Mouse (Mus musculus) CH12F3 (cell line): ENCODE data around the gene Sdhaf3.
"Not testable (repeated sequence)": the region's sequence is repeated elsewhere in the genome, so short reads cannot be mapped to it uniquely, and the experiment has no call there.

Experiments used
- in situ Hi-C: fragments of 300-500 bp; cut with MboI; formaldehyde crosslinking; loops from 2 replicates; pipeline ENCODE4 v1.14.3; 2020; ENCODE audit warnings: low sequenced_read_pairs

Gene Sdhaf3

GRCm38 (mm10) chr6:6955764-6956561 is at the start of gene Sdhaf3:
Gene Sdhaf3 (plus strand): TSS chr6:6956004.
- in situ Hi-C loops: no loop called here

GRCm38 (mm10) chr6:6909586-6909985 is 46.2 kb upstream of the Sdhaf3 start:
- in situ Hi-C loops: no loop called here

DNA sequence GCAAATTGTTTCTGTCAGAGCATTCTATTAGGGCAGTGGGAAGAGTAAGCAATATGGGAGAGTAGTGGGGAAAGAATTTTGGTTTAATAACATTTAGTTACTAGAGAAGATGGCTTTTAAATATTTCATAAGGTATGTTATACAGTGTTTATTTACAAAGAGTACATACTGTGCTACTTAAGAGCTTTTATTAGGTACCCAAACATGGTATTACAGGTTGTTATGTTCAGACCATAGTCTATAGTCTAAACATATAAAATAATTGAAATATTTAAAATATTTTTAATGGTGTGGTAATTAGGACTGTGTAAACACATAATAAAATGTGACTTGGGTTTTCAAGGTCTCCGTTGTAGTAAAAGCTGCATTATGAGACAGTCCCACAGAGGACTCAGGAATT is 41.5 kb upstream of the Sdhaf3 start:
- in situ Hi-C loops: no loop called here

DNA sequence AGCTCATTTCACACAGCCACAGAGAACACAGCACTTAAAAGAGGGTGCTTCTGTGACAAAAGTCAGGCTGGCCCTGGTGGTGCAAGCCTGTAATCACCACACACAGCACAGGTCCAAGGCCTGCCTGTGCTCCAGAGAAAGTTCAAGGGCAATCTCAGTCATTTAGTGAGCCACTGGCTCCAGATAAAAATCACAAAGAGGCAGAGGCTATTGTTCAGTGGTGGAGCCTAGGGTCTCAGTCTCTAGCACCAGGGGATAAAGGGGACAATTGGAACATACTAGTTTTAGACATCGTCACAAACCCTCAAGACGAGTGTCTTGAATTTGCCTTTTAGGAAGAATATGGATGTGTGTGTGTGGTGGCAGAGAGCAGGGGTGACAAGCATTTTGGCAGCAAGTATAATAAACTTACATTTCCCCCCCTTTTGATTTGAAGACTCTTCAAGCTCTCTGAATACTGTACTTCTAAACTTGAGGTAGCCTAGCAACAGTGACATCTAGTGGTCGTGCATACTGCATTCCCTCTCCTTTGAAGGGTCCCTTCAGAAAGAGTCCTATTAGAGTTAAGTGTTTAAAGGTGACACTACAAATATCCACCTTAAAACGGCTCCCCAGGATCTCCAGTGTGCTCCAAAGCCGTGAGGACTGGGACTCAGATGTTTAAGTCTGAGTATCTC is 40.8 kb upstream of the Sdhaf3 start:
- in situ Hi-C loops: no loop called here

GRCm38 (mm10) chr6:6915526-6915915 is 40.3 kb upstream of the Sdhaf3 start:
- in situ Hi-C loops: no loop called here

DNA sequence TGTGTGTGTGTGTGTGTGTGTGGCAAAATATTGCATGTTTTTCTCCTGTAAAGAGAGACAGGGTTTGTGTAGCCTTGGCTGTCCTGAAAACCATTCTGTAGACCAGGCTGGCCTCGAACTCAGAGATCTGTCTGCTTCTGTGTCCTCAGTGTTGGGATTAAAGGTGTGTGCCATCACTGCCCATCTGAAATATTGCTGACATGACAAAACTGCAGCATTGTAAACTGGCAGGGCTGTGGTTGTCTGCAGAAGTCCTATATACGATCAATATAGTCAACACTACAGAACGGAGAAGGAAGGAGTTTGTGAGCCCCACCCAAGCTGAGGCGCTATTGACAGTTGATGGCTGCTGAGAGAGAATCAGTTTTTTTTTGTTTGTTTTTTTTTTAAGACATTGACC is 38.5 kb upstream of the Sdhaf3 start:
- in situ Hi-C loops: no loop called here

- in situ Hi-C loops: no loop called here
Measured at GRCm38 (mm10) chr6:6925264-6925663, 30.5 kb upstream of the Sdhaf3 start.

DNA sequence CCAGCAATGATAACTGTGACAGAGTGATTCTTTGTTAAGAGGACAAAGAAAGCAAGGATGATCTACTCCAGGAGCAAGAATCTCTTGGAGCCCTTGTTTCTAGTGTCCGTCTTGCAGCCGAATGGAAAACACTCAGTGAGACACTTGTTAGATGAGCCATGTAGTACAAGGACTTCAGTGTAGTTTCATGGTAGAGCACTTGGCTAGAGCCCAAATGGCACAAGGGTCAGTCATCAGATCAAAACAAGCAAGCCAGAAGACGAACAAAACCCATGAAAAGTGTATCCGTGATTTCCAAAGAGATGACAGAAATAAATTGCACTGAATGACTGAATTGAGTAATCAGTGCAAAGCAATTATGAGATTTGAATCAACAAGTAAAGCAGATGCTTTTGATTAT is 25.0 kb upstream of the Sdhaf3 start:
- in situ Hi-C loops: no loop called here

GRCm38 (mm10) chr6:6931507-6931906 is 24.3 kb upstream of the Sdhaf3 start:
- in situ Hi-C loops: no loop called here

DNA sequence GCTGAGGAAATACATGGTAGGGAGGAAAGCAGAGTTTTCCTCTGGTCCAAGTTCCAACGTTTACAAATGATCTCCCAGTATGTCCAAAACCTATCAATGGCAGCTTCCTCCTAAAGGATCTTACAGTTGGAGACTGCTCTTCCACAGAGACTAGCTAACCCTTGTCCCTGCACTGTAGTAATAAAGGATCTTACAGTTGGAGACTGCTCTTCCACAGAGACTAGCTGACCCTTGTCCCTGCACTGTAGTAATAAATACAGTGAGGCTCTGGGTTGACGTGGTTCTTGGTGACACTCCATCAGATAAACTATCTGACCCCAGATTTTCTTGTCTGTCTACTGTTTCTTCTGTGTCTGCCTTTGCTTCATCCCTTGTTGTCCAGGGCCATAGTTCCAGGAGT is 15.0 kb upstream of the Sdhaf3 start:
- in situ Hi-C loops: no loop called here

GRCm38 (mm10) chr6:6942813-6943212 is 13.0 kb upstream of the Sdhaf3 start:
- in situ Hi-C loops: no loop called here

- in situ Hi-C loops: no loop called here
Measured at GRCm38 (mm10) chr6:6947650-6948049, 8.2 kb upstream of the Sdhaf3 start.

DNA sequence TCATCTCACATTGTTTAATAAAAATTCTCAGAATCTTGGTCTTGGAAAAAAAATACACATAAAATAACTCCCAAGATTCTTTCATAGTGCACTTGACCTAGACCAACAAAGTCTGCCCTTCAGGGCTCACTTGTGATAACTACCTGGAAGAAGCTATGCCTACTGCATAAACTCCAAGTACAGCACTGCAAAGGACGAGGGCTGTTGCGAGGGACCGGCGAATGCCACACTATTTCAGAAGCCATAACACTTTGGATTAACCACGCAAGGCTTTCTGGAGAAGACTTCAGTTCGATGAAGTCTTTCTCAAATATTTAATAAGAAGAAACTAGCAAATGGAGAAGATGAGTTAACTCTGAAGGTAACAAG is 425 bp upstream of the Sdhaf3 start:
- in situ Hi-C loops: no loop called here

DNA sequence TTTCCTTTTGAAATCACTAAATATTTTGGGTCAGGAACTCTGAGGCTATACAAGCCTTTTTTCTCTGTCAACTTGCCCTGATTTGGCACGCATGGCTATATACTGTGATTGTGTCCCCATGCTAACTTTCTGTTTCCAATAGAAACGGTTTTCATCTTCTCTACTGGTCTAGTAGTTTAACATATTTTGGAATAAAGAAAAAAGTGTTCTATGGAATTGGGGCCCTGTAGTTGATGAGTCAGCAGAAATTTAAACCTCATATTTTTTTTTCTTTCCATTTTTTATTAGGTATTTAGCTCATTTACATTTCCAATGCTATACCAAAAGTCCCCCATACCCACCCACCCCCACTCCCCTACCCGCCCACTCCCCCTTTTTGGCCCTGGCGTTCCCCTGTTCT is 3.4 kb downstream of the Sdhaf3 start:
- in situ Hi-C loops: not testable (repeated sequence)

- in situ Hi-C loops: no loop called here
Measured at GRCm38 (mm10) chr6:6997226-6997946, 41.6 kb downstream of the Sdhaf3 start.

DNA sequence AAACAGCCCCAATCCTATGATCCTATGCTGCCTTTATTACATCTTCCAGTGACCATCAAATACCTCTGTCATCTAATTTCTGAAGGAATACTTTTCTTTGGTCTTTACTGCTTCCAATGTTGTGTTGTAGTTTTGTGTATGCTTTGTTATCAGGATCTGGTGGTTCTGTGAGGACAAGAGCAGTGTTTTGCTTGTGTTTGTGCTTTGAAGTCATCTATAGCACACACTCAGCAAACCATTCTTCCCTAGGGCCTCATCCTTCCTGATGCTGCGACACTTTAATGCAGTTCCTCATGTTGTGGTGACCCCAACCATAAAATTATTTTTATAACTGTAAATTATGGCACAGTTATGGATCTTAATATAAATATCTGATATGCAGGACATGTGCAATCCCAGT is 42.2 kb downstream of the Sdhaf3 start:
- in situ Hi-C loops: no loop called here

GRCm38 (mm10) chr6:6999015-6999414 is 43.2 kb downstream of the Sdhaf3 start:
- in situ Hi-C loops: no loop called here

GRCm38 (mm10) chr6:7003085-7003484 is 47.3 kb downstream of the Sdhaf3 start:
- in situ Hi-C loops: loop anchor here (25.0 kb wide), 1 partner anchor 659 kb away; no protein-coding TSS in a partner anchor

DNA sequence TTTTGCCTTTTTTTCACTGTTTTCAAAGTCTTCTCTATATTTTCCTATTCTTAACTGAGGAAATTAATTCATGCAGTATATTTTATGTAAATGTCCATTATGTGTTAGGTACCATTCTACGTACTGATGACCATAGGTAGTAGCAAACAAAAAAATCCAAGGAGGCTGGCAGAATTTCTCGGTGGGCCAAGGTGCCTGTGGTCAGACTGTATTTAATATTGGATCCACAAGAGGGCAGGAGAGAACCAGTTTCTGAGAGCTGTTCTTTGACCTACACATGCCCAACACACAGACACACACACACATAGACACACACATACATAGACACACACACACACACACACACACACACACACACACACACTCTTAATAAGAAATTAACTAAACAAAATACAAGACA is 48.2 kb downstream of the Sdhaf3 start:
- in situ Hi-C loops: loop anchor here (25.0 kb wide), 1 partner anchor 658 kb away; no protein-coding TSS in a partner anchor

GRCm38 (mm10) chr6:7038087-7038486 is 82.3 kb downstream of the Sdhaf3 start:
- in situ Hi-C loops: no loop called here

GRCm38 (mm10) chr6:7038835-7039234 is 83.0 kb downstream of the Sdhaf3 start:
- in situ Hi-C loops: no loop called here

DNA sequence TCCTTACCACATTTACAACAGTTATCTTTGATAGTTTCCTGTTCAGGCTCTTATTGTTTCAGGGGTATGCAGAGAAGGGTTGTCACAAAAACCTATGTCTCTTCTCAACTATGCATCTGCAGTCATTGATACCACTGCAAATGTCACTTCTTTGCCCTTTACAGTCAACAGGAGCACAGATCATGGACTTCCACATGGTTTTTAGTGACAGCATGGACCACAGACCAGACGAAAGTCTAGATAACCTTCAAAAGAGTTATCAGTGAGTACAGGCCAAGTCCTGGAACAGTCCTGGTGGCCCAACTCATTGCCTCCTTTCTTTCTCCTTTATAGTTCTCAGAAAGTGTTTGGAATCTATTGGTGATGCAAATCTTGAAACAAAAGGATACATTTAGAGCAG is 86.1 kb downstream of the Sdhaf3 start:
- in situ Hi-C loops: no loop called here
